Mouse (Mus musculus): ENCODE data around the gene Gm20388.

- TF ChIP-seq CTCF (IDR thresholded peaks at IDR 0.05; ENCODE audit: low read depth, low read length) (no peak), POLR2A (IDR thresholded peaks at IDR 0.05; ENCODE audit: insufficient read depth, low read length) (no peak), EP300 (IDR thresholded peaks at IDR 0.05; ENCODE audit: insufficient read depth, low read depth, low read length) (no peak)
Measured at GRCm38 (mm10) chr8:123705376-123705775, 3794.7 kb downstream of the Gm20388 start.

Data from ES-Bruce4 (cell line).